Mouse (Mus musculus) adrenal gland, adult 18-20 months (tissue): ENCODE measurements around the gene Bcas1. TPM values are rescaled to one million over a fixed set of nuclear protein-coding genes. Genes with fewer than 3 reads are reported as not detected.

ENCODE experiments used
- DNase-seq, 2 experiments: peaks; one replicate each; pipeline ENCODE4 v3.0.0; 2021 to 2022; ENCODE audit warnings: low spot score in 2 of 2
- total RNA-seq, 2 experiments: library from RNA; stranded (reverse); gene quantifications; 1 replicate in 1 of 2; 2 replicates in 1 of 2; pipeline ENCODE4 v1.2.3; 2021

Bcas1 gene
- total RNA-seq, 2 experiments from 2014 or later = 0.36 to 0.38 TPM

- no peak for DNase-seq
Measured at GRCm38 (mm10) chr2:170316774-170317173, 110.9 kb downstream of the Bcas1 start.

GRCm38 (mm10) chr2:170316344-170316743 lies 111.3 kb downstream of the Bcas1 start:
- DNase-seq = no peak

- no peak for DNase-seq
Measured at GRCm38 (mm10) chr2:170310988-170311359, 116.7 kb downstream of the Bcas1 start.

GRCm38 (mm10) chr2:170310310-170310987 lies 117.2 kb downstream of the Bcas1 start:
- DNase-seq = no peak

GRCm38 (mm10) chr2:170308966-170309365 lies 118.7 kb downstream of the Bcas1 start:
- DNase-seq = no peak

- DNase-seq = no peak
Measured at GRCm38 (mm10) chr2:170308033-170308820, 119.4 kb downstream of the Bcas1 start.

- no peak for DNase-seq
Measured at GRCm38 (mm10) chr2:170307589-170308021, 120.0 kb downstream of the Bcas1 start.

- DNase-seq = no peak
Measured at GRCm38 (mm10) chr2:170306637-170307320, 120.9 kb downstream of the Bcas1 start.

- DNase-seq = no peak
Measured at GRCm38 (mm10) chr2:170304766-170305165, 122.9 kb downstream of the Bcas1 start.

- no peak for DNase-seq
Measured at GRCm38 (mm10) chr2:170303595-170303994, 124.0 kb downstream of the Bcas1 start.

GRCm38 (mm10) chr2:170302825-170303224 lies 124.8 kb downstream of the Bcas1 start:
- no peak for DNase-seq

Other genes starting within 250 kb of the Bcas1 start
- gene Pfdn4, start 68.6 kb upstream of the Bcas1 start, total RNA-seq = 10 to 100 TPM; 17.7 to 19.4 TPM
- not detected for gene Cyp24a1, start 69.3 kb upstream of the Bcas1 start, total RNA-seq
- not detected for gene 4930470P17Rik, start 174.2 kb upstream of the Bcas1 start, total RNA-seq